Mouse (Mus musculus) lung, embryonic 16.5 days (tissue): ENCODE measurements at regions not wholly inside any gene's neighbourhood (a gene's known extent, or its start where the extent isn't known, plus 50 kb on each side); places are given as distances from the start of the nearest gene placed in this dataset.

Experiments used
- ATAC-seq: fragments of 200-750 bp; cut with Nextera tagmentation; 2 replicates; pipeline ENCODE4 v1.8.0; 2017; ENCODE audit warnings: low read depth, mild to moderate bottlenecking, moderate library complexity
- H3K27ac ChIP-seq: fragments of 300-500 bp; sonication (generic); 2 replicates; pipeline ENCODE4 v1.5.1; 2014; ENCODE audit warnings: mild to moderate bottlenecking, control low read depth, low read length
- H3K27me3 ChIP-seq: fragments of 300-500 bp; sonication (generic); 2 replicates; pipeline ENCODE4 v1.6.1; 2014; ENCODE audit warnings: low read depth, low read length, mixed read lengths; ENCODE audit not compliant: control insufficient read depth, insufficient read depth
- H3K36me3 ChIP-seq: fragments of 300-500 bp; sonication (generic); 2 replicates; pipeline ENCODE4 v1.6.1; 2014; ENCODE audit warnings: low read length; ENCODE audit not compliant: control insufficient read depth, insufficient read depth
- H3K4me1 ChIP-seq: fragments of 300-500 bp; sonication (generic); replicated peaks from 2 replicates; pipeline ENCODE4 v1.6.1; 2014; ENCODE audit warnings: low read length, mixed read lengths; ENCODE audit not compliant: control insufficient read depth, insufficient read depth
- H3K4me2 ChIP-seq: fragments of 300-500 bp; sonication (generic); 2 replicates; pipeline ENCODE4 v1.6.1; 2014; ENCODE audit warnings: low read depth, low read length, control low read depth
- H3K4me3 ChIP-seq: fragments of 300-500 bp; sonication (generic); 2 replicates; pipeline ENCODE4 v1.5.1; 2014; ENCODE audit warnings: mild to moderate bottlenecking, low read length, control low read depth
- H3K9ac ChIP-seq: fragments of 300-500 bp; sonication (generic); 2 replicates; pipeline ENCODE4 v1.6.1; 2014; ENCODE audit warnings: low read length, control low read depth
- H3K9me3 ChIP-seq: fragments of 300-500 bp; sonication (generic); 2 replicates; pipeline ENCODE4 v1.6.1; 2016; ENCODE audit warnings: low read length; ENCODE audit not compliant: control insufficient read depth
- WGBS: fragments of 180-500 bp; shearing (Covaris S2); extraction: QIAGEN DNeasy Blood & Tissue Kit; methylation state at CpG from one replicate; pipeline ENCODE4 v1.1.7; 2014; 5-methylcytosine and 5-hydroxymethylcytosine counted together

DNA sequence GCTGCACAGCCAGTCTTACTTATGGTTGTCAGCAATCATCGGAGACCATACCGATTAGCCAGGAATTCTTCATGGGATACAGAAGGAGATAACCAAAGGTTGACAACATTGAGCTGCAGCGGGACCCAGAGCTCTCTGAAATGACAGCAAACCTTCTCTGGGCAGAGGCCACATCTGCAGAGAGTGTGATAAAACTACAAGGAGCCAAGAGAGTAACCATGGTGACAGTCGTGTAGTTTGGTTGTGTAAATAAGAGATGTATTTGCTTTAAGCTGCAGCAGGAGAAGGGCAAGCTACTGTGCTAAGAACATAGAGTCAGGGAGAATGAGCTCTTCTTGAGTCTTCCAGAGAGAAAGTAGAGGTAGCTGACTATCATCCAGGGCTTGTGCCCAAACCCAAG, 55.0 kb upstream of the Glrp1 start:
- Histone ChIP-seq H3K4me2 (no peak overlapping the region), H3K4me1 (peaks cover 19% of the 10 kb centered on the region), H3K36me3 (no peaks in the 10 kb centered on the region), H3K27ac (no peak overlapping the region), H3K9me3 (no peaks in the 10 kb centered on the region), H3K4me3 (no peak overlapping the region), H3K27me3 (no peaks in the 10 kb centered on the region), H3K9ac (no peak overlapping the region)
- 41% methylated on average over 4 of the region's 4 CpGs for WGBS
- ATAC-seq = no peak

DNA sequence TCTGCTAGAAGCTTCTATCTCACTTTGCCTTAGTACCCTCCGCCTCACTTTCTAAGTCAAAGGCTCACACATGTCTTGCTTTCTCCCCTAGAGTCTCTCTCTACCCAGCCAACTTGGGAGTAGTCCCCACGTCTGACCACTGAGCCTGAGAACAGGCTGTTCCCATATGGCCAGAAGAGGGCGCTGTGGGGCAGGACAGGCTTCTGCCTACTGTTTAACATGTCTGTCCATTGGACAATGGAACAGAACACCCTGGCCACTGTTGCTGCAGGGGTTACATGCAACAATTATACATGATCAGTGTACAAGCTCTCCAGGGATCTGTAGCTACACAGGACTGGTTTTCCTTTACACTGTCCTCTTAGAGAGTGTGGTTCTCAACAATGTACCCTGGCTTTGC, 52.5 kb upstream of the Glrp1 start:
- H3K27me3 ChIP-seq = no peaks in the 10 kb centered on the region
- H3K36me3 ChIP-seq = no peaks in the 10 kb centered on the region
- H3K27ac ChIP-seq = no peak overlapping the region
- ATAC-seq = peak; percentile 45; the same call in 1 of the 2 replicates
- H3K4me3 ChIP-seq = no peak overlapping the region
- 37% methylated on average over 3 of the region's 3 CpGs for WGBS
- no peak overlapping the region for H3K4me2 ChIP-seq
- peaks cover 28% of the 10 kb centered on the region for H3K4me1 ChIP-seq
- H3K9me3 ChIP-seq = 0 out of 2 replicates have a peak, but pooled peaks cover 2% of the 10 kb centered on the region
- H3K9ac ChIP-seq = no peak overlapping the region

DNA sequence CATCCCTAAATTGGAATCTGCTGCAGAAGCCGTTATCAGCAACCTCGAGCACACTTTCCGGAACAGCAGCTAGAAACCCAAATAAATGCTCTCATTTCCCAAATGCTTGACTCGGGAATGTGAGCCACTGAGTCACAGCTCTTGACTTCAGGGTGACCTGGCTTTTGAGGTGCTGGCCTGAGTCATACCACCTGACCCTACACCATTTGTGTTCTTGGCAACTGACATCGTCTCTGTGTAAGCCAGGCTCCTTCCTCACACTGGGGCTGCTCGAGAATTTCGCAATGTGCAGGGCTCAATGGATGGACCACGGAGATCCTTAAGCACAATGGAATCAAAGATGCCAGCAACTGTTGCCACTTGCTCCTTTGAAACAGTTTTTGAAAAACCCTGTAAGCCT, 50.9 kb upstream of the Glrp1 start:
- H3K9ac ChIP-seq = no peak overlapping the region
- H3K27ac ChIP-seq = no peak overlapping the region
- no peaks in the 10 kb centered on the region for H3K27me3 ChIP-seq
- ATAC-seq = no peak
- H3K4me2 ChIP-seq = no peak overlapping the region
- no peaks in the 10 kb centered on the region for H3K36me3 ChIP-seq
- no peak overlapping the region for H3K4me3 ChIP-seq
- H3K9me3 ChIP-seq = 0 out of 2 replicates have a peak, but pooled peaks cover 2% of the 10 kb centered on the region
- peaks cover 28% of the 10 kb centered on the region for H3K4me1 ChIP-seq
- WGBS = 16% methylated on average over 8 of the region's 8 CpGs
